In the genomic region with DNA sequence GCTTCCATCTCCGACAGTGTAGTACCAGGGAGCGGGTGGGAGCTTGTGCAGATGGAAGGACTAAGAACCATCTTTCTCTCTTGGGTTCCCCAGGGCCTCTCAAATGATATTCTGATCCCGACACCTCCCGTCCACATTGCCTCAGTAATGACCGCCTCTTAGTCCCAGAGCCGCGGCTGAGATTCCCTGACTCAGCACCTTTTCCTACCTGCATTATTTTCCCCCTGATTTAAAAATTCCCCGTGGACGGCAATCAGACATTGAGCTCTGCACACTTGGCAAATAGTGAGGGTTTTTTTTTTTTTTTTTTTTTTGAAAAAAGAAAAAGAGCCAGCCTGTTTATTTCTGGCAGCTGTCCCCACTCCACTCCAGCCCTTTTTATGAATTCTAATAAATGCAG, we compare ENCODE assay signal across 26 mouse cellular contexts.
"Had no signal": no experiment of that assay in that cellular context is flagged by ENCODE, and none has a peak within 500 bp of the region (broad histone marks: within the 10 kb centered on the region; RNA-seq: fewer than 3 reads in every experiment).

No protein-coding gene starts in this region.

- H3K36me3 ChIP-seq: heart, embryonic 13.5 days; heart, embryonic 15.5 days; hindbrain, embryonic 12.5 days; hindbrain, embryonic 15.5 days; kidney, embryonic 15.5 days; limb, embryonic 13.5 days; limb, embryonic 15.5 days; liver, embryonic 12.5 days had no signal

- H3K4me2 ChIP-seq: heart, embryonic 11.5 days; heart, embryonic 13.5 days; heart, embryonic 15.5 days; hindbrain, embryonic 12.5 days; hindbrain, embryonic 15.5 days; kidney, embryonic 15.5 days; limb, embryonic 13.5 days; limb, embryonic 15.5 days; liver, embryonic 12.5 days had no signal

- H3K9ac ChIP-seq: heart, embryonic 13.5 days; heart, embryonic 15.5 days; hindbrain, embryonic 12.5 days; hindbrain, embryonic 15.5 days; kidney, embryonic 15.5 days; limb, embryonic 13.5 days; limb, embryonic 15.5 days; liver, embryonic 12.5 days; liver, embryonic 14.5 days had no signal

- H3K27me3 ChIP-seq: hindbrain, embryonic 12.5 days; hindbrain, embryonic 15.5 days; kidney, embryonic 15.5 days; limb, embryonic 13.5 days; limb, embryonic 15.5 days; liver, embryonic 12.5 days had no signal

- ATAC-seq: hindbrain, postnatal 0 days; intestine, embryonic 16.5 days; liver, embryonic 12.5 days had no signal

- DNase-seq: gastrocnemius, postnatal 14 days; gastrocnemius, postnatal 36 days; heart, adult 11 months; heart, adult 2 months; heart, postnatal 14 days; heart, postnatal 36 days; kidney, adult 11 months; kidney, adult 2 months; kidney, adult 9 months; kidney, postnatal 14 days; kidney, postnatal 36 days; layer of hippocampus, adult 9-11 months; left cerebral cortex, postnatal 4 days had no signal

- H3K9me3 ChIP-seq: heart, embryonic 13.5 days; heart, embryonic 15.5 days; hindbrain, embryonic 12.5 days; hindbrain, embryonic 15.5 days; kidney, embryonic 15.5 days; limb, embryonic 13.5 days; limb, embryonic 15.5 days; liver, embryonic 12.5 days had no signal

- H3K4me3 ChIP-seq: heart, adult 2 months; heart, embryonic 13.5 days; heart, embryonic 15.5 days; hindbrain, embryonic 12.5 days; hindbrain, embryonic 15.5 days; kidney, embryonic 15.5 days; limb, embryonic 13.5 days; limb, embryonic 15.5 days; liver, embryonic 12.5 days had no signal

- H3K4me1 ChIP-seq: heart, embryonic 15.5 days; liver, embryonic 12.5 days had no signal

- H3K27ac ChIP-seq: heart, adult 2 months; heart, embryonic 13.5 days; heart, embryonic 15.5 days; hindbrain, embryonic 12.5 days; hindbrain, embryonic 15.5 days; hindbrain, postnatal 0 days; kidney, embryonic 15.5 days; kidney, postnatal 0 days; limb, embryonic 13.5 days; limb, embryonic 15.5 days; liver, embryonic 12.5 days; liver, embryonic 14.5 days had no signal
